Mouse (Mus musculus): ENCODE results near the gene Hdac9. TPM values are rescaled to one million over a fixed set of nuclear protein-coding genes. Genes with fewer than 3 reads are reported as not detected.

Hdac9 gene
- polyA plus RNA-seq, 1 experiment from 2014 or later: 0.45 TPM

- H3K27me3 ChIP-seq: no peaks in the 10 kb centered on the region
- POLR2A ChIA-PET: no interaction called here
- in situ Hi-C loops (cut with MboI; ENCODE audit: low pct_unique_long_range_greater_than_20kb): no loop called here
- TF ChIP-seq CTCF (IDR thresholded peaks at IDR 0.05): no peak
- no peak for ATAC-seq
- no peak for DNase-seq (ENCODE audit: low read depth, low spot score)
- CTCF ChIA-PET: no interaction called here
Observed at GRCm38 (mm10) chr12:34284888-34285287, 632.0 kb downstream of the Hdac9 start.

DNA sequence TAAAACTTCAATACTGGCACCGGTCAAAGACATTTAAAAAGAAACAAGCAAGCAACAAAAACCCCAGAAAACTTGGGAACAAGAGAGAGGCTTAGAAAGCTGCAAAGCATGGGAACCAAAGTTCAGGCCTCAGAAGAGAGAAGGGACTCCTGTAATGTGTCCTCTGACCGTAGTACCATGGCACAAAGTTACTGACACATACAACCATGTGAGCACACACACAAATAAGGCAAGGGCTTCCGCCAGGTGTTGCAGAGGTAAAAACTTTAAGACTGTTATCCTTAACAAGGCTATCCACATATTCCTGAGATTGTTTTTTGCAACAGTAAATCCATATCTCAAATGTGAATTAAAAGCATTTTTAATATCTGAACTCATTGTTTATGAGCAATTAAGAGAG is 632.5 kb downstream of the Hdac9 start:
- ChIA-PET CTCF (no interaction called here), POLR2A (no interaction called here)
- DNase-seq (ENCODE audit: low read depth, low spot score) (no peak), ATAC-seq (no peak)
- TF ChIP-seq CTCF (IDR thresholded peaks at IDR 0.05): no peak
- no peaks in the 10 kb centered on the region for H3K27me3 ChIP-seq
- in situ Hi-C loops (cut with MboI; ENCODE audit: low pct_unique_long_range_greater_than_20kb): no loop called here

- ChIA-PET CTCF (no interaction called here), POLR2A (no interaction called here)
- in situ Hi-C loops (cut with MboI; ENCODE audit: low pct_unique_long_range_greater_than_20kb): no loop called here
- TF ChIP-seq CTCF (IDR thresholded peaks at IDR 0.05): no peak
- DNase-seq (ENCODE audit: low read depth, low spot score) (no peak), ATAC-seq (no peak)
- H3K27me3 ChIP-seq: no peaks in the 10 kb centered on the region
Observed at GRCm38 (mm10) chr12:34278822-34279221, 638.1 kb downstream of the Hdac9 start.

DNA sequence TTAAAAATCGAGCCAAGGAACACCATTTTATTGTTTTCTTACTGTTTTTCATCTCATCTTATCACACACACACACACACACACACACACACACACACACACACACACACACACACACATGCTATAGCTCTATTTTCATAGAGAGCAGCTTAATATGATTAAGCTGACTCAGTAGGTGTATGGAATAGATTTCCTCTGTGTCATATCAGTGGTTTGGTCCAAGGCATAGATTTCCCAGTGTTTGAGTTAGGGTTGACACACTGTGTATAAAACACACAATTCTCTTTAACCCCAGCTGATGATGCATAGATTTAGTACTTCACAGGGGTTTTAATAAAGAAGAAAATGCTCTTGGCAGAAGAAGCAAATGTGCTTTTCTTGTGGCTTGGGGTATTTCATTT is 643.1 kb downstream of the Hdac9 start:
- no peak for TF ChIP-seq CTCF (IDR thresholded peaks at IDR 0.05)
- CTCF ChIA-PET: no interaction called here
- DNase-seq (ENCODE audit: low read depth, low spot score): no peak
- no peaks in the 10 kb centered on the region for H3K27me3 ChIP-seq
- POLR2A ChIA-PET: no interaction called here
- ATAC-seq: no peak
- in situ Hi-C loops (cut with MboI; ENCODE audit: low pct_unique_long_range_greater_than_20kb): no loop called here

GRCm38 (mm10) chr12:34270096-34270495 is 646.8 kb downstream of the Hdac9 start:
- DNase-seq (ENCODE audit: low read depth, low spot score) (no peak), ATAC-seq (no peak)
- POLR2A ChIA-PET: interaction anchor here (0.8 kb wide), 1 partner anchor 13 kb away, joined by 3 read pairs; no protein-coding TSS in a partner anchor
- TF ChIP-seq CTCF (IDR thresholded peaks at IDR 0.05): no peak
- CTCF ChIA-PET: interaction anchor here (0.6 kb wide), 1 partner anchor 36 kb away, joined by 3 read pairs; no protein-coding TSS in a partner anchor
- no peaks in the 10 kb centered on the region for H3K27me3 ChIP-seq
- in situ Hi-C loops (cut with MboI; ENCODE audit: low pct_unique_long_range_greater_than_20kb): no loop called here

GRCm38 (mm10) chr12:34269472-34270040 is 647.3 kb downstream of the Hdac9 start:
- TF ChIP-seq CTCF (IDR thresholded peaks at IDR 0.05): no peak
- in situ Hi-C loops (cut with MboI; ENCODE audit: low pct_unique_long_range_greater_than_20kb): no loop called here
- POLR2A ChIA-PET: interaction anchor here (0.8 kb wide), 1 partner anchor 13 kb away, joined by 3 read pairs; no protein-coding TSS in a partner anchor
- H3K27me3 ChIP-seq: no peaks in the 10 kb centered on the region
- DNase-seq (ENCODE audit: low read depth, low spot score) (no peak), ATAC-seq (no peak)
- CTCF ChIA-PET: interaction anchor here (0.6 kb wide), 1 partner anchor 36 kb away, joined by 3 read pairs; no protein-coding TSS in a partner anchor

DNA sequence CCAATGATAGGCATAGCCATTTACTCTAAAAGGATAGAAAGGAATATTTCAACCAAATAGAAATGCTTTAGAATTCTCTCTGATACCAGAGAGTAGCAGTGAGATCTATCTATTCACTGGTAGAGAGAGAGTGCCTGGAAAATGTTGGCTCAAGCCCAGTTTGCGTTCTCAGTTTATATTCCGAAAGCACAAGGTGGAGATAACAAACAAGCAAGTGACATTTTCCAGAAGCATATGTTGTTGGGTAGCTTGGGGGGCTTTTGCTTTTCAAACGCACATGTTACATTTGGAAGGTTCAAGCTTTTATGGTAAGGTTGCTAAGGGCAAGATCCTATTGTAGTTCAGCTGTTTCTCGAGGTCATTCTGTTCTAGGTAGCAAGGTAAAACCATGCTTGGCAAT is 657.2 kb downstream of the Hdac9 start:
- TF ChIP-seq CTCF (IDR thresholded peaks at IDR 0.05): no peak
- H3K27me3 ChIP-seq: no peaks in the 10 kb centered on the region
- ChIA-PET CTCF (no interaction called here), POLR2A (no interaction called here)
- in situ Hi-C loops (cut with MboI; ENCODE audit: low pct_unique_long_range_greater_than_20kb): no loop called here
- ATAC-seq (no peak), DNase-seq (ENCODE audit: low read depth, low spot score) (no peak)

DNA sequence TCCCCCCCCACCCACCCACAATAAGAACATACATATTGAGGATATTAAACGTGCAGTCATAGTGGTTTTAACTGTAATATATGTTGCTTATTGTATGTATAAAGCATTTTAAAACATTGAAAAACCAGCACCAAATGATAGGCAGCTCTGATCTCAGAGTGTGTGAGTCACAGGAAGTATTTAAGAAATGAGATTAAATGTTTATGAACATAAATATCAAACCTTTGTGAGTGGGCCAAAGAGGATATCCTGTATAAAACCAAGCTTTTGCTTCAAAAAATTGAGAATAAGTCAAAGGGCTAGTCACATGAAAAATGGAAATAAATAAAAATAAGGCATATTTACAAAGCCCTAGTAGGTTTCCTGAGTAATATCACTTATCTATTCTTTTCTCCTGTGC is 667.7 kb downstream of the Hdac9 start:
- H3K27me3 ChIP-seq: no peaks in the 10 kb centered on the region
- TF ChIP-seq CTCF (IDR thresholded peaks at IDR 0.05): no peak
- CTCF ChIA-PET: no interaction called here
- in situ Hi-C loops (cut with MboI; ENCODE audit: low pct_unique_long_range_greater_than_20kb): no loop called here
- ATAC-seq (no peak), DNase-seq (ENCODE audit: low read depth, low spot score) (no peak)
- POLR2A ChIA-PET: no interaction called here

GRCm38 (mm10) chr12:34248193-34249121 is 668.4 kb downstream of the Hdac9 start:
- DNase-seq (ENCODE audit: low read depth, low spot score) (no peak), ATAC-seq (no peak)
- no peak for TF ChIP-seq CTCF (IDR thresholded peaks at IDR 0.05)
- CTCF ChIA-PET: interaction anchor here (1.6 kb wide), 1 partner anchor 39 kb away, joined by 3 read pairs; no protein-coding TSS in a partner anchor
- H3K27me3 ChIP-seq: no peaks in the 10 kb centered on the region
- POLR2A ChIA-PET: no interaction called here
- in situ Hi-C loops (cut with MboI; ENCODE audit: low pct_unique_long_range_greater_than_20kb): no loop called here

DNA sequence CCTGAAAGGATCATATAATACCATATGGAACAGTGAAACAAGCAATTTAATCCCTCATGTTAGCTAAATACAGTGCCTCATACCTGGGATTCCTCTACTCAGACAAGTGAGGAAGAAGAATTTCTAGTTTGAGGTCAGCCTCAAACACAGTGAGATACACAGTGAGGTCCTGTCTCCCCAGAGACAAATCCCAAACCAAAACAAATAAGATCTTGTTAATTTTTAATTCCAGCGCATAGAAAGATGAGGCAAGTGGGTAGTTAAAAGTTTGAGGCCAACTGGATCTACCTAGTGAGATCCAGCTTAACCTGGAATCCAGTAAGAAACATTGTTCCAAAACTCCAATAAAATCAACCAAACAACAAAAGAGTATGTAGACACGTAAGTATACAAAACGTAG is 678.1 kb downstream of the Hdac9 start:
- no peak for TF ChIP-seq CTCF (IDR thresholded peaks at IDR 0.05)
- H3K27me3 ChIP-seq: no peaks in the 10 kb centered on the region
- in situ Hi-C loops (cut with MboI; ENCODE audit: low pct_unique_long_range_greater_than_20kb): no loop called here
- ChIA-PET CTCF (interaction anchor here (1.5 kb wide), 1 partner anchor 48 kb away, joined by 4 read pairs; no protein-coding TSS in a partner anchor), POLR2A (no interaction called here)
- DNase-seq (ENCODE audit: low read depth, low spot score): no peak
- peak; percentile 57 for ATAC-seq

- H3K27me3 ChIP-seq: no peaks in the 10 kb centered on the region
Observed at GRCm38 (mm10) chr12:34231621-34232150, 685.2 kb downstream of the Hdac9 start.

More at GRCm38 (mm10) chr12:34231621-34232150, 685.2 kb downstream of the Hdac9 start:
- ATAC-seq (no peak), DNase-seq (ENCODE audit: low read depth, low spot score) (no peak)
- ChIA-PET CTCF (interaction anchor here (0.8 kb wide), 1 partner anchor 9 kb away, joined by 3 read pairs; no protein-coding TSS in a partner anchor), POLR2A (no interaction called here)
- no peak for TF ChIP-seq CTCF (IDR thresholded peaks at IDR 0.05)
- in situ Hi-C loops (cut with MboI; ENCODE audit: low pct_unique_long_range_greater_than_20kb): no loop called here

Measured in Patski (cell line).